Mouse (Mus musculus) MEL (cell line): ENCODE results near the gene Ganab. TPM values are rescaled to one million over a fixed set of nuclear protein-coding genes. Genes with fewer than 3 reads are reported as not detected.

Source experiments
- DNase-seq: peaks from one replicate; pipeline ENCODE4 v3.0.0; 2011; ENCODE audit warnings: low read depth, low spot score
- H3K27ac ChIP-seq: 2 replicates; pipeline ENCODE4 v1.5.1; 2012; ENCODE audit warnings: low read depth, mild to moderate bottlenecking, control low read depth, low read length, moderate library complexity; ENCODE audit not compliant: control insufficient read depth
- H3K27me3 ChIP-seq, 2 experiments: fragments of 150-350 bp in 1 of 2; sonication (generic) in 1 of 2; 2 replicates each; pipeline ENCODE4 v1.6.1; 2012; ENCODE audit warnings: low read length in 2 of 2, mild to moderate bottlenecking in 2 of 2, improper control_type of control experiment in 1 of 2, moderate library complexity in 1 of 2; ENCODE audit not compliant: insufficient read depth in 2 of 2, control insufficient read depth in 1 of 2
- H3K36me3 ChIP-seq, 2 experiments: 2 replicates each; pipeline ENCODE4 v1.6.1; 2012 to 2014; ENCODE audit warnings: low read length in 2 of 2, improper control_type of control experiment in 1 of 2, inconsistent platforms in 1 of 2, mild to moderate bottlenecking in 1 of 2; ENCODE audit not compliant: insufficient read depth in 2 of 2, control insufficient read depth in 1 of 2
- H3K4me1 ChIP-seq, 2 experiments: fragments of 150-350 bp in 1 of 2; sonication (generic) in 1 of 2; 2 replicates each; pipeline ENCODE4 v1.6.1; 2012; ENCODE audit warnings: low read length in 2 of 2, improper control_type of control experiment in 1 of 2, mild to moderate bottlenecking in 1 of 2; ENCODE audit not compliant: insufficient read depth in 2 of 2, control insufficient read depth in 1 of 2
- H3K4me3 ChIP-seq, 2 experiments: fragments of 150-350 bp in 1 of 2; sonication (generic) in 1 of 2; 2 replicates each; pipeline ENCODE4 v1.5.1; 2012; ENCODE audit warnings: low read depth in 2 of 2, low read length in 2 of 2, mild to moderate bottlenecking in 2 of 2, moderate library complexity in 2 of 2, control low read depth in 1 of 2, improper control_type of control experiment in 1 of 2; ENCODE audit not compliant: control insufficient read depth in 1 of 2, insufficient read depth in 1 of 2
- H3K79me2 ChIP-seq: 2 replicates; pipeline ENCODE4 v1.6.1; 2012; ENCODE audit warnings: mild to moderate bottlenecking, low read length, moderate library complexity; ENCODE audit not compliant: control insufficient read depth, poor library complexity, insufficient read depth
- H3K9ac ChIP-seq: 2 replicates; pipeline ENCODE4 v1.6.1; 2012; ENCODE audit warnings: low read depth, mild to moderate bottlenecking, control low read depth, low read length, moderate library complexity; ENCODE audit not compliant: control insufficient read depth, poor library complexity, severe bottlenecking
- H3K9me3 ChIP-seq: fragments of 150-350 bp; sonication (generic); replicated peaks from 2 replicates; pipeline ENCODE4 v1.6.1; 2012; ENCODE audit warnings: mild to moderate bottlenecking, low read length, improper control_type of control experiment, moderate library complexity; ENCODE audit not compliant: insufficient read depth
- BHLHE40 ChIP-seq: IDR thresholded peaks from 2 replicates; pipeline ENCODE4 v1.6.1; 2012; ENCODE audit warnings: low read depth, mild to moderate bottlenecking, inconsistent platforms, low read length, improper control_type of control experiment, borderline replicate concordance
- CHD1 ChIP-seq: IDR thresholded peaks from 2 replicates; pipeline ENCODE4 v1.6.1; 2012; ENCODE audit warnings: low read depth, mild to moderate bottlenecking, inconsistent platforms, low read length, improper control_type of control experiment
- CHD2 ChIP-seq: IDR thresholded peaks from 2 replicates; pipeline ENCODE4 v1.6.1; 2011; ENCODE audit warnings: low read length, improper control_type of control experiment
- CTCF ChIP-seq, 3 experiments: IDR thresholded peaks in 2 of 3; conservative IDR thresholded peaks in 1 of 3; 2 replicates each; pipeline ENCODE4 v1.5.1; 2011 to 2012; ENCODE audit warnings: low read length in 3 of 3, low read depth in 2 of 3, mild to moderate bottlenecking in 2 of 3, improper control_type of control experiment in 1 of 3, inconsistent platforms in 1 of 3, mixed read lengths in 1 of 3, moderate library complexity in 1 of 3; ENCODE audit not compliant: control insufficient read depth in 1 of 3, insufficient read depth in 1 of 3, poor library complexity in 1 of 3, severe bottlenecking in 1 of 3
- E2F4 ChIP-seq: IDR thresholded peaks from 2 replicates; pipeline ENCODE4 v1.6.1; 2011; ENCODE audit warnings: low read depth, low read length, improper control_type of control experiment, borderline replicate concordance
- ELF1 ChIP-seq: IDR thresholded peaks from 2 replicates; pipeline ENCODE4 v1.6.1; 2014; ENCODE audit warnings: low read depth, mild to moderate bottlenecking, inconsistent platforms, low read length, improper control_type of control experiment, moderate library complexity
- EP300 ChIP-seq, 2 experiments: IDR thresholded peaks; 2 replicates each; pipeline ENCODE4 v1.6.1; 2011; ENCODE audit warnings: improper control_type of control experiment in 2 of 2, low read length in 2 of 2, low read depth in 1 of 2, mild to moderate bottlenecking in 1 of 2
- ETS1 ChIP-seq: IDR thresholded peaks from 2 replicates; pipeline ENCODE4 v1.6.1; 2012; ENCODE audit warnings: low read depth, mild to moderate bottlenecking, inconsistent platforms, low read length, improper control_type of control experiment, moderate library complexity
- GATA1 ChIP-seq: IDR thresholded peaks from 2 replicates; pipeline ENCODE4 v1.6.1; 2011; ENCODE audit warnings: low read depth, low read length, improper control_type of control experiment
- HCFC1 ChIP-seq: IDR thresholded peaks from 2 replicates; pipeline ENCODE4 v1.6.1; 2012; ENCODE audit warnings: low read depth, mild to moderate bottlenecking, inconsistent platforms, low read length, improper control_type of control experiment, moderate library complexity
- JUND ChIP-seq: IDR thresholded peaks from 2 replicates; pipeline ENCODE4 v1.6.1; 2011; ENCODE audit warnings: low read depth, mild to moderate bottlenecking, improper control_type of control experiment, low read length
- KAT2A ChIP-seq: conservative IDR thresholded peaks from 2 replicates; pipeline ENCODE4 v1.6.1; 2012; ENCODE audit warnings: low read depth, low read length, improper control_type of control experiment, inconsistent platforms
- MAZ ChIP-seq: IDR thresholded peaks from 2 replicates; pipeline ENCODE4 v1.6.1; 2012; ENCODE audit warnings: low read depth, mild to moderate bottlenecking, inconsistent platforms, low read length, improper control_type of control experiment
- MEF2A ChIP-seq: IDR thresholded peaks from 2 replicates; pipeline ENCODE4 v1.6.1; 2014; ENCODE audit warnings: low read depth, mild to moderate bottlenecking, inconsistent platforms, low read length, improper control_type of control experiment; ENCODE audit not compliant: poor library complexity, insufficient replicate concordance, severe bottlenecking; ENCODE audit errors: extremely low read depth
- MXI1 ChIP-seq: IDR thresholded peaks from 2 replicates; pipeline ENCODE4 v1.6.1; 2011; ENCODE audit warnings: mild to moderate bottlenecking, low read depth, low read length, improper control_type of control experiment
- MYB ChIP-seq: IDR thresholded peaks from 2 replicates; pipeline ENCODE4 v1.6.1; 2011; ENCODE audit warnings: mild to moderate bottlenecking, low read depth, low read length, improper control_type of control experiment
- MYC ChIP-seq: IDR thresholded peaks from 2 replicates; pipeline ENCODE4 v1.6.1; 2011; ENCODE audit warnings: low read depth, mild to moderate bottlenecking, low read length, improper control_type of control experiment, moderate library complexity
- NELFE ChIP-seq: IDR thresholded peaks from 2 replicates; pipeline ENCODE4 v1.6.1; 2011; ENCODE audit warnings: low read depth, low read length, improper control_type of control experiment
- NRF1 ChIP-seq: IDR thresholded peaks from 2 replicates; pipeline ENCODE4 v1.6.1; 2014; ENCODE audit warnings: low read depth, mild to moderate bottlenecking, inconsistent platforms, low read length, improper control_type of control experiment, moderate library complexity; ENCODE audit not compliant: poor library complexity, insufficient read depth, severe bottlenecking
- POLR2A ChIP-seq, 2 experiments: IDR thresholded peaks; 2 replicates each; pipeline ENCODE4 v1.6.1; 2011 to 2012; ENCODE audit warnings: low read length in 2 of 2, mild to moderate bottlenecking in 2 of 2, control low read depth in 1 of 2, improper control_type of control experiment in 1 of 2, low read depth in 1 of 2, moderate library complexity in 1 of 2; ENCODE audit not compliant: control insufficient read depth in 1 of 2, insufficient read depth in 1 of 2, poor library complexity in 1 of 2
- POLR2AphosphoS2 ChIP-seq: IDR thresholded peaks from 2 replicates; pipeline ENCODE4 v1.6.1; 2011; ENCODE audit warnings: low read length, improper control_type of control experiment
- RAD21 ChIP-seq: IDR thresholded peaks from 2 replicates; pipeline ENCODE4 v1.6.1; 2011; ENCODE audit warnings: mild to moderate bottlenecking, low read depth, low read length, improper control_type of control experiment
- RCOR1 ChIP-seq: IDR thresholded peaks from 2 replicates; pipeline ENCODE4 v1.6.1; 2012; ENCODE audit warnings: low read depth, mild to moderate bottlenecking, inconsistent platforms, low read length, improper control_type of control experiment
- SIN3A ChIP-seq: IDR thresholded peaks from 2 replicates; pipeline ENCODE4 v1.6.1; 2012; ENCODE audit warnings: low read length, improper control_type of control experiment, inconsistent platforms
- TBP ChIP-seq: IDR thresholded peaks from 2 replicates; pipeline ENCODE4 v1.8.0; 2011; ENCODE audit warnings: low read depth, low read length, improper control_type of control experiment
- USF2 ChIP-seq, 2 experiments: IDR thresholded peaks; 2 replicates each; pipeline ENCODE4 v1.6.1; 2011 to 2012; ENCODE audit warnings: improper control_type of control experiment in 2 of 2, low read length in 2 of 2, borderline replicate concordance in 1 of 2, inconsistent platforms in 1 of 2, low read depth in 1 of 2, mild to moderate bottlenecking in 1 of 2; ENCODE audit not compliant: insufficient read depth in 1 of 2
- ZKSCAN1 ChIP-seq: IDR thresholded peaks from 2 replicates; pipeline ENCODE4 v1.6.1; 2012; ENCODE audit warnings: low read depth, mild to moderate bottlenecking, inconsistent platforms, low read length, improper control_type of control experiment, moderate library complexity
- ZNF384 ChIP-seq: IDR thresholded peaks from 2 replicates; pipeline ENCODE4 v1.6.1; 2012; ENCODE audit warnings: low read depth, mild to moderate bottlenecking, inconsistent platforms, low read length, improper control_type of control experiment
- polyA plus RNA-seq, 2 experiments: library from polyadenylated mRNA; stranded (reverse) in 1 of 2; unstranded in 1 of 2; fragments of >175 nt in 1 of 2; fragments of >200 nt in 1 of 2; gene quantifications; 2 replicates each; pipeline versions ENCODE4 v1.2.1 to v1.2.4; 2012; ENCODE audit warnings: low replicate concordance in 2 of 2, low read depth in 1 of 2; ENCODE audit not compliant: insufficient read length in 2 of 2, insufficient read depth in 1 of 2, missing spikeins in 1 of 2
- total RNA-seq: library from RNA; depleted of rRNA; stranded (reverse); fragments of 300-350 nt; gene quantifications from 2 replicates; pipeline ENCODE4 v1.2.3, GENCODE M21; 2012

The Ganab gene
- total and polyA plus RNA-seq, 3 experiments: 122 to 123 TPM; not detected in 1

- TF ChIP-seq NRF1 (no peak), CHD1 (peak; percentile 32; the same call in 1 of the 2 replicates), POLR2A (IDR thresholded peaks at IDR 0.05; ENCODE audit: control insufficient read depth in 1 of 2, insufficient read depth in 1 of 2, low read depth in 1 of 2, low read length in 2 of 2, poor library complexity in 1 of 2) (peak; percentile 59 to 94; a peak in 3 of 4 replicates), CTCF (IDR thresholded peaks at IDR 0.05 in 2 of 3, conservative IDR thresholded peaks at IDR 0.05 in 1 of 3; ENCODE audit: control insufficient read depth in 1 of 3, insufficient read depth in 1 of 3, low read depth in 2 of 3, low read length in 3 of 3, poor library complexity in 1 of 3, severe bottlenecking in 1 of 3) (no peak), CHD2 (no peak)
These were observed 55.5 kb downstream of the Ganab start, which contains the start of gene Tut1 (continued) for GRCm38 (mm10) chr19:8953135-8954039.

- Histone ChIP-seq H3K27ac (peak overlapping the region; percentile 82), H3K36me3 (peaks cover 22 to 47% of the 10 kb centered on the region in 2 experiments), H3K4me1 (peaks cover 9 to 25% of the 10 kb centered on the region in 2 experiments)
These were observed 56.3 kb downstream of the Ganab start for GRCm38 (mm10) chr19:8954171-8954570.

GRCm38 (mm10) chr19:8962256-8962655 lies 64.4 kb downstream of the Ganab start:
- no peak overlapping the region for H3K4me3 ChIP-seq
- H3K79me2 ChIP-seq: peaks cover 23% of the 10 kb centered on the region
- TF ChIP-seq ELF1: no peak
- no peak for TF ChIP-seq RAD21
- no peak for TF ChIP-seq ETS1
- no peak for TF ChIP-seq E2F4
- no peak for TF ChIP-seq TBP
- no peak for TF ChIP-seq CHD2
- TF ChIP-seq JUND: no peak
- no peak for TF ChIP-seq MYC
- no peak for TF ChIP-seq EP300 (IDR thresholded peaks at IDR 0.05; ENCODE audit: low read depth in 1 of 2, low read length in 2 of 2)
- TF ChIP-seq NRF1: no peak
- TF ChIP-seq KAT2A: no peak
- TF ChIP-seq POLR2AphosphoS2: no peak
- no peak for TF ChIP-seq MXI1
- TF ChIP-seq CTCF (IDR thresholded peaks at IDR 0.05 in 2 of 3, conservative IDR thresholded peaks at IDR 0.05 in 1 of 3; ENCODE audit: control insufficient read depth in 1 of 3, insufficient read depth in 1 of 3, low read depth in 2 of 3, low read length in 3 of 3, poor library complexity in 1 of 3, severe bottlenecking in 1 of 3): no peak
- TF ChIP-seq MAZ: no peak
- no peak for TF ChIP-seq MYB
- no peak for TF ChIP-seq ZKSCAN1
- no peak overlapping the region for H3K9ac ChIP-seq
- DNase-seq: no peak
- peaks cover 0 to 28% of the 10 kb centered on the region in 2 experiments; a peak in 3 of 4 replicates for H3K36me3 ChIP-seq
- H3K27ac ChIP-seq: no peak overlapping the region
- H3K4me1 ChIP-seq: peaks cover 0 to 3% of the 10 kb centered on the region in 2 experiments; a peak in 1 of 4 replicates
- H3K27me3 ChIP-seq: no peaks in the 10 kb centered on the region
- H3K9me3 ChIP-seq: no peaks in the 10 kb centered on the region

More at GRCm38 (mm10) chr19:8954171-8954570, 56.3 kb downstream of the Ganab start:
- peaks cover 37% of the 10 kb centered on the region for H3K79me2 ChIP-seq
- TF ChIP-seq MYC (no peak), MYB (no peak), RAD21 (no peak), POLR2AphosphoS2 (no peak), SIN3A (no peak), MEF2A (no peak), NELFE (no peak), BHLHE40 (no peak), ELF1 (no peak), ZNF384 (no peak), EP300 (IDR thresholded peaks at IDR 0.05; ENCODE audit: low read depth in 1 of 2, low read length in 2 of 2) (no peak), RCOR1 (no peak), GATA1 (no peak), USF2 (IDR thresholded peaks at IDR 0.05; ENCODE audit: borderline replicate concordance in 1 of 2, insufficient read depth in 1 of 2, low read depth in 1 of 2, low read length in 2 of 2) (no peak), E2F4 (no peak), KAT2A (no peak), HCFC1 (no peak), ETS1 (no peak)
- H3K27me3 ChIP-seq: no peaks in the 10 kb centered on the region
- H3K9me3 ChIP-seq: no peaks in the 10 kb centered on the region
- DNase-seq: peak; percentile 43
- H3K9ac ChIP-seq: peak overlapping the region; percentile 83
- peak overlapping the region; percentile 67 to 81 for H3K4me3 ChIP-seq
